Mouse (Mus musculus) CH12.LX (cell line): ENCODE results near the gene Ugt1a10.

Experiments
- CTCF ChIP-seq, 2 experiments: IDR thresholded peaks in 1 of 2; conservative IDR thresholded peaks in 1 of 2; 2 replicates each; pipeline ENCODE4 v1.5.1; 2011 to 2012; ENCODE audit warnings: low read depth in 2 of 2, low read length in 2 of 2, improper control_type of control experiment in 1 of 2, inconsistent platforms in 1 of 2, mild to moderate bottlenecking in 1 of 2, moderate library complexity in 1 of 2
- UBTF ChIP-seq: IDR thresholded peaks from 2 replicates; pipeline ENCODE4 v1.6.1; 2012; ENCODE audit warnings: low read depth, mild to moderate bottlenecking, inconsistent platforms, low read length, improper control_type of control experiment, moderate library complexity

- TF ChIP-seq CTCF (conservative IDR thresholded peaks at IDR 0.05 in 1 of 2, IDR thresholded peaks at IDR 0.05 in 1 of 2; ENCODE audit: low read depth in 2 of 2, low read length in 2 of 2) (no peak), UBTF (no peak)
Observed at GRCm38 (mm10) chr1:88231803-88232499, 176.8 kb downstream of the Ugt1a10 start.
